Mouse (Mus musculus): ENCODE measurements around the gene Atoh7. TPM values are rescaled to one million over a fixed set of nuclear protein-coding genes. Genes with fewer than 3 reads are reported as not detected.
A peak's percentile ranks its signal among the peaks of the same experiment; 100 is the strongest.
"Not testable (repeated sequence)": the region's sequence is repeated elsewhere in the genome, so short reads cannot be mapped to it uniquely, and the experiment has no call there.

Gene Atoh7
- polyA plus RNA-seq (2015; fragmentation: Nextera tagmentation; extraction: Ambion mirVana), result not detected in 2 replicates

DNA sequence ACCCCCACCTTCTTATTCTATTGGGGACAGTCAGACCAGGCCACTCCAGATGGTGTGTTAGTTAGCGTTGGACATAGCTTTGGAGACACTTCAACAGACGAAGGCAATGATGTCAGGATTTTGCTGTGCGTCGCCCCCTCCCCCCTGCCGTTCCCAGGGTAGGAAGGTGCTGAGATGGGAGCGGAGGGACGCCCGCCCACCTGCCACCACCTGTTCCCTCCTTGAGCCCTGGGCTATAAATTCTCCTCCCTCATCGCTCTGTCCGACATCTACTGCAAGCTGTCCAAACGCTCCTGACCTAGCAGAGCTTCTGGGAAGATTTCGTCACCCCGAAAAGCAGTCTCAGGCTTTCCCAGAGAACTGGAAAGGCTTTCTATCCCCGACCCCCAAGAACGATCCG is at the start of gene Atoh7:
TSS of gene Atoh7 (plus strand) at position 131 of the 400 bp plus-strand sequence.
- peaks cover 6% of the 10 kb centered on the region; the same call in 1 of the 2 replicates for H3K4me1 ChIP-seq (ENCODE audit: insufficient read depth, low read length)
- 4% methylated on average over 14 of the region's 16 CpGs for WGBS
- H3K4me3 ChIP-seq (ENCODE audit: low read length), result peak within 1 kb of the TSS; percentile 63
- H3K4me2 ChIP-seq (replicated peaks; ENCODE audit: low read depth, low read length), result peak within 1 kb of the TSS; percentile 88
- peak within 1 kb of the TSS; percentile 70 for H3K9ac ChIP-seq (replicated peaks; ENCODE audit: low read length)
- no peaks in the 10 kb centered on the region for H3K36me3 ChIP-seq (ENCODE audit: insufficient read depth, low read length)
- ATAC-seq (ENCODE audit: low FRiP score, low TSS enrichment), result peak; percentile 43; the same call in 1 of the 2 replicates
- H3K27ac ChIP-seq (ENCODE audit: low read length), result no peak within 1 kb of the TSS
- peaks cover 41% of the 10 kb centered on the region for H3K27me3 ChIP-seq (ENCODE audit: insufficient read depth, low read length)
- H3K9me3 ChIP-seq (ENCODE audit: low read length), result no peaks in the 10 kb centered on the region; the same call in 1 of the 2 replicates

DNA sequence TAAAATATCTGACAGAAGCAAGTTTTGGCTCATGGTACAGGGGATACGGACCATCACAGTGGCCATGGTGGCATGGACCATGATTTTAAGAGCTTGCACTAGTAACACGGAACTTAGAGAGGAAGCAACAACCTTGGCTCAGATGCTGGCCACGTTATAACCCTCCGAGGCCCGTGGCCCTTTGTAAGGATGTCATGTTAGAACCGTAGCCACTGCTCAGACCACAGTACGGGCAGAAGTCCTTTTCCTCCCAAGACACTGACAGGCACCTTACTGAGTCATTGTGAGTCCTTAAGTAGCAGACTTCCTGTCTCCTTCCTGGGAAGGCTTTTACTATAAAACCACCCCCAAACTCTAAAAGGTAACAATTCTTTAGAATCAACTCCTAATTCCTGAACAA is 48.2 kb upstream of the Atoh7 start:
- H3K4me1 ChIP-seq (ENCODE audit: insufficient read depth, low read length), result no peaks in the 10 kb centered on the region
- 73% methylated on average over 7 of the region's 7 CpGs for WGBS
- no peak overlapping the region for H3K9ac ChIP-seq (replicated peaks; ENCODE audit: low read length)
- no peak overlapping the region for H3K4me2 ChIP-seq (replicated peaks; ENCODE audit: low read depth, low read length)
- no peak overlapping the region for H3K4me3 ChIP-seq (ENCODE audit: low read length)
- ATAC-seq (ENCODE audit: low FRiP score, low TSS enrichment), result no peak
- H3K9me3 ChIP-seq (ENCODE audit: low read length), result no peaks in the 10 kb centered on the region
- H3K36me3 ChIP-seq (ENCODE audit: insufficient read depth, low read length), result no peaks in the 10 kb centered on the region
- no peak overlapping the region for H3K27ac ChIP-seq (ENCODE audit: low read length)
- no peaks in the 10 kb centered on the region for H3K27me3 ChIP-seq (ENCODE audit: insufficient read depth, low read length)

DNA sequence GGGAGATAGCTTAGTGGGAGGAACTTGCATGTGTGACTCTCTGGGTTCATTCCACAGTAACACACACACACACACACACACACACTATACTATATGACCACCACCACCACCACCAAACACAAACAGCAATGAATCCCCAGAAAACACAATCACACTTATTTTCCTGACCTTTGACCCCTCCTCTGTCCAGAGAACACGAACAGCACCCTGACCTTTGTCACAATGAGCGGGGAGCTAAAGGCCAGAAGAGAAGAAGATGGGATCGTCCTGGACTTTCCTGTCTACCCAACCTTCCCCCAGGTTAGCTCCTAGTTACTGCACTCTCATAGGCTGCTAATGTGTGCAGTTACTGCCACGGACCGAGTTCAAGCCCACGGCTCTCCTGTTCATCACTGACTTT is 47.4 kb upstream of the Atoh7 start:
- Histone ChIP-seq H3K4me1 (ENCODE audit: insufficient read depth, low read length) (no peaks in the 10 kb centered on the region), H3K27me3 (ENCODE audit: insufficient read depth, low read length) (no peaks in the 10 kb centered on the region), H3K9me3 (ENCODE audit: low read length) (no peaks in the 10 kb centered on the region), H3K36me3 (ENCODE audit: insufficient read depth, low read length) (no peaks in the 10 kb centered on the region), H3K4me3 (ENCODE audit: low read length) (no peak overlapping the region), H3K27ac (ENCODE audit: low read length) (no peak overlapping the region), H3K9ac (replicated peaks; ENCODE audit: low read length) (no peak overlapping the region), H3K4me2 (replicated peaks; ENCODE audit: low read depth, low read length) (no peak overlapping the region)
- WGBS, result 82% methylated on average over 6 of the region's 6 CpGs
- no peak for ATAC-seq (ENCODE audit: low FRiP score, low TSS enrichment)

DNA sequence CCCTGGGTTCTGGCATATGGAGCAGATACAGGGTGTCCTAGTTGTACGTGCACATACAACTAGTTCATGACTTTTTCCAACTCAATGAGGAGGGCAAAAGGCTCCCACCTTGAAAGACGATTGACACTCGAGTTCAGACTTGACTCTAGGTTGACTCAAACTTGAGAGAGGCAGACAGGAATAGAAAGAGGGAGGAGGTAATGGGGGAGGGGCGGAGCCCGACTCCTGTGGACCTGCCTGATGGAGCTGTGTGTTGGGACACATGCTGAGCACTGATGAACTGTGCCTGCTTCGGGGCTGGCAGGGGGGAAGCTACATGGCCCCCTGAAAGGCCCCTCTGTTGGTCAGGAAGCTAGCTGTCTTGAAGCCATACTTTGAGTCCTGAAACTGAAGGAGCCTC is 46.4 kb upstream of the Atoh7 start:
- no peak overlapping the region for H3K27ac ChIP-seq (ENCODE audit: low read length)
- no peaks in the 10 kb centered on the region for H3K4me1 ChIP-seq (ENCODE audit: insufficient read depth, low read length)
- no peaks in the 10 kb centered on the region for H3K9me3 ChIP-seq (ENCODE audit: low read length)
- H3K36me3 ChIP-seq (ENCODE audit: insufficient read depth, low read length), result no peaks in the 10 kb centered on the region
- no peaks in the 10 kb centered on the region for H3K27me3 ChIP-seq (ENCODE audit: insufficient read depth, low read length)
- H3K4me3 ChIP-seq (ENCODE audit: low read length), result no peak overlapping the region
- no peak overlapping the region for H3K9ac ChIP-seq (replicated peaks; ENCODE audit: low read length)
- ATAC-seq (ENCODE audit: low FRiP score, low TSS enrichment), result no peak
- WGBS, result 62% methylated on average over 6 of the region's 6 CpGs
- H3K4me2 ChIP-seq (replicated peaks; ENCODE audit: low read depth, low read length), result no peak overlapping the region

DNA sequence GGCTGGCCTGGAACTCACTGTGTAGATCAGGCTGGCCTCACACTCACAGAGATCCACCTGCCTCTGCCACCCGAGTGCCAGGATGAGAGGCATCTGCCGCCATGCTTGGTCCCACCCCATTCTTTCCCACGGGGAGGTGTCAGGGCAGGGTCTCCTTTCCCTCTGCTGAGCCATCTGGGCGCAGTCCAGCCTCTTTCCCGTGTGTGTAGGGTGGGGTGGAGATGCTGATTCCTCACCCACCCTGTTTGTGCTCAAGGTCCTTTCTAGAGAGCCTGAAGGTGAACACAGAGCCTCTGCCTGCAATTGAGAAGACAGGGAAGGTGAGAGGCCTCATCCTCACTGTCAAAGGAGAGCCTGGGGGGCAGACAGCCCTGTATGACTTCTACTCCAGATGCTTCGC is 45.4 kb upstream of the Atoh7 start:
- 83% methylated on average over 6 of the region's 6 CpGs for WGBS
- not testable (repeated sequence) for H3K27ac ChIP-seq (ENCODE audit: low read length); ATAC-seq (ENCODE audit: low FRiP score, low TSS enrichment); H3K4me3 ChIP-seq (ENCODE audit: low read length); H3K4me2 ChIP-seq (replicated peaks; ENCODE audit: low read depth, low read length); H3K9me3 ChIP-seq (ENCODE audit: low read length); H3K9ac ChIP-seq (replicated peaks; ENCODE audit: low read length); H3K27me3 ChIP-seq (ENCODE audit: insufficient read depth, low read length); H3K36me3 ChIP-seq (ENCODE audit: insufficient read depth, low read length); H3K4me1 ChIP-seq (ENCODE audit: insufficient read depth, low read length)

DNA sequence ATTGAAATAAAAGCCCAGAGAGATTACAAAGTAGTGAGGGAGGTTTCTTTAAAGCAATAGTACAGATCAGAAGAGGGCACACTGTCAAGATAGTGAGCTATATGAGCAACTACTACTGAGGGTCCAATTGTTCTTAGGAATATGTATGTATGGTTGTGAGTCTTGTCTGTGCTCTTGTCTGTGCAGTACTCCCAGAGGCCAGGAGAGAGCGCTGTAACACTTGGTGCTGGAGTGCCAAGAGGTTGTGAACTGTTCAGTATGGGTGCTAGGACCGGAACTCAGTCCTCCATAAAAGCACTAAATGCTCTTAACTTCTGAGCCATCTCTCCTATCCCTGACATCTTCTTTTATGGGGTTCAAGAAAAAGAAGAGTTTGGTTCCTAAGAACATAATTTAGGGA is 44.9 kb upstream of the Atoh7 start:
- no peaks in the 10 kb centered on the region for H3K27me3 ChIP-seq (ENCODE audit: insufficient read depth, low read length)
- no peaks in the 10 kb centered on the region for H3K36me3 ChIP-seq (ENCODE audit: insufficient read depth, low read length)
- H3K4me2 ChIP-seq (replicated peaks; ENCODE audit: low read depth, low read length), result no peak overlapping the region
- H3K9ac ChIP-seq (replicated peaks; ENCODE audit: low read length), result no peak overlapping the region
- H3K27ac ChIP-seq (ENCODE audit: low read length), result no peak overlapping the region
- no peak for ATAC-seq (ENCODE audit: low FRiP score, low TSS enrichment)
- H3K9me3 ChIP-seq (ENCODE audit: low read length), result no peaks in the 10 kb centered on the region
- 78% methylated on average over 2 of the region's 2 CpGs for WGBS
- no peak overlapping the region for H3K4me3 ChIP-seq (ENCODE audit: low read length)
- H3K4me1 ChIP-seq (ENCODE audit: insufficient read depth, low read length), result no peaks in the 10 kb centered on the region

DNA sequence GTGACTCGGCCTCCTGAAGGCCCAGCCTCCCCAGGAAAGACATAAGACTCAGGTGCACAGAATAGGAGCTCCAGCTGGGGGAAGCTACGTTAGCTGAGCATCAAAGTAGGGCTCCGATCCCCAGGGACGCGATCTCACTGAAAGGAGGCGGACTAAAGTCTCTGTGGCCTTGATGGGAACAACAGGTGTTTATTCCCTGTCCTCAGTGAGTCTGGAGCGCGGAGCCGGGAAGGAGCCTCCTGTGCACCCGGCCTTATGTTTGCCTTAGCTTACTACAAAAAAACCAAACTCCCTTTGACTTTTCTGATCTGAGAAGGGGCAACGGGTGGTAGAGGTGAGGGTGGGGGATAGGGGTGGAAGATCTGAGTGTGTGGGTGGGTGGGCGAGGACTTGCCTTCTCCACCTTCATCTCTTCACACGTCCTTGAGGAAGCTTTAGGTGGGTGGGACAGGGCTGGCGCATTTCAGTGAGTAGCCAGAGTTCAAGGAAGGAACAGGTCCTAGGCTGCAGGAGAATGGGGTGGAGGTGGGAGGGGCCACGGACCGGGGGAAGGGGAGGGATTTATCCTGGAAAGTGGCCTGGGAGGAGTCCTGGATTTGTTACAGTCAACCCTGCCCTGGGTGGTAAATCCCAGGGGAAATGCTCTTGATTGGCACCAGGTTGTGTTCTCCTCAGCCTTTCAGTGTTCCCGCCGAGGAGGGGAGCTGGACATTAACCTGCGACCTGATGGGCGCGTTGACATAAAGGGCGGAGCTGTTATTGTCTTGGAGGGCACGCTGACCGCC is 42.3 kb upstream of the Atoh7 start:
- H3K4me1 ChIP-seq (ENCODE audit: insufficient read depth, low read length), result 0 out of 2 replicates have a peak, but pooled peaks cover 8% of the 10 kb centered on the region
- no peak overlapping the region for H3K4me3 ChIP-seq (ENCODE audit: low read length)
- ATAC-seq (ENCODE audit: low FRiP score, low TSS enrichment), result peak; percentile 60; the same call in 1 of the 2 replicates
- 35% methylated on average over 24 of the region's 24 CpGs for WGBS
- H3K27me3 ChIP-seq (ENCODE audit: insufficient read depth, low read length), result no peaks in the 10 kb centered on the region
- no peaks in the 10 kb centered on the region for H3K9me3 ChIP-seq (ENCODE audit: low read length)
- H3K27ac ChIP-seq (ENCODE audit: low read length), result no peak overlapping the region
- H3K9ac ChIP-seq (replicated peaks; ENCODE audit: low read length), result no peak overlapping the region
- peak overlapping the region; percentile 31 for H3K4me2 ChIP-seq (replicated peaks; ENCODE audit: low read depth, low read length)
- no peaks in the 10 kb centered on the region for H3K36me3 ChIP-seq (ENCODE audit: insufficient read depth, low read length)

DNA sequence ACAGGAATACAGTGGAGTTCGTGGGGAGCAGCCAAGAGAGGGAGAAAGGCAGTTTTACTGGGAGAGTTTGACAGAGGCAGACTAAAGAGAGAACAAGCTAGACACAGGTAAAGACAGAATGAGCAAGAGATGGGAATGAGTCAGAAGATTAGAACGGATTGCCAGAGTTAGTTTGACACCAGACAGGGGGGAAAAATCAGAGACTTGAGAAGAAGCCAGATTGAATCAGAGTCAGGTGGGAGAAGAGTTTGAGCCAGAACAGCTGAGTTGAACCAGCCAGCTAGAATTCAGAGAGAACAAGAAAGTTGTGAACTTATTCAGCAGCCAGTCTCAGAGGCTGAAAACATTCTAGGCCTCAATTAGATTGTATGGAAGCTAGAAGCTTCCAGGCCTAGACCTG is 39.6 kb upstream of the Atoh7 start, which contains the start of gene Pbld1:
TSS of gene Pbld1 (plus strand) at position 301 of the 400 bp plus-strand sequence.
- Histone ChIP-seq H3K27ac (ENCODE audit: low read length) (peak within 1 kb of the TSS; percentile 67; the same call in 1 of the 2 replicates), H3K36me3 (ENCODE audit: insufficient read depth, low read length) (no peaks in the 10 kb centered on the region), H3K4me1 (ENCODE audit: insufficient read depth, low read length) (0 out of 2 replicates have a peak, but pooled peaks cover 8% of the 10 kb centered on the region), H3K9ac (replicated peaks; ENCODE audit: low read length) (no peak within 1 kb of the TSS), H3K4me3 (ENCODE audit: low read length) (no peak within 1 kb of the TSS), H3K27me3 (ENCODE audit: insufficient read depth, low read length) (no peaks in the 10 kb centered on the region), H3K4me2 (replicated peaks; ENCODE audit: low read depth, low read length) (no peak within 1 kb of the TSS), H3K9me3 (ENCODE audit: low read length) (no peaks in the 10 kb centered on the region)
- WGBS, result 91% methylated on average over 2 of the region's 2 CpGs
- ATAC-seq (ENCODE audit: low FRiP score, low TSS enrichment), result no peak

DNA sequence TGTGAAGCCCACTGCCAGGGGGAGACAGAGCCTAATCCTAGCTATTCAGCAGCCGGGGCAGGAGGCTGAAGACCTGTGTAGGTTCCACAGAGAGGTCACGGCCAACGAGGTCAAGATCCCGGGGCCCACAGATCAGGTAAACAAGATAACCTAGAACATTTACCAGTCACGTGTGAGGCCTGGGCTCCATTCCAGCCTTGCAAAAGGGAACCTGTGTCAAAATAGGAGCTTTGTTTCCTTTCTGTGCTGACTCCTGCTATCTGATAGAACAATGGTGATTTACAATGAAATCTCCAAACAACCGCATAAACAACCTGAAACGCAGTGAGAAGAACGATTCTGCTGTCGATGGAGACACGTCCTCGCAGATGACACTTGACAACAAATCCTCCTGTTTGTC is 39.0 kb upstream of the Atoh7 start:
- H3K4me3 ChIP-seq (ENCODE audit: low read length), result no peak overlapping the region
- 0 out of 2 replicates have a peak, but pooled peaks cover 8% of the 10 kb centered on the region for H3K4me1 ChIP-seq (ENCODE audit: insufficient read depth, low read length)
- no peak overlapping the region for H3K4me2 ChIP-seq (replicated peaks; ENCODE audit: low read depth, low read length)
- H3K36me3 ChIP-seq (ENCODE audit: insufficient read depth, low read length), result no peaks in the 10 kb centered on the region
- no peak for ATAC-seq (ENCODE audit: low FRiP score, low TSS enrichment)
- H3K27me3 ChIP-seq (ENCODE audit: insufficient read depth, low read length), result no peaks in the 10 kb centered on the region
- H3K9ac ChIP-seq (replicated peaks; ENCODE audit: low read length), result no peak overlapping the region
- 31% methylated on average over 11 of the region's 11 CpGs for WGBS
- no peaks in the 10 kb centered on the region for H3K9me3 ChIP-seq (ENCODE audit: low read length)
- peak overlapping the region; percentile 67; the same call in 1 of the 2 replicates for H3K27ac ChIP-seq (ENCODE audit: low read length)

DNA sequence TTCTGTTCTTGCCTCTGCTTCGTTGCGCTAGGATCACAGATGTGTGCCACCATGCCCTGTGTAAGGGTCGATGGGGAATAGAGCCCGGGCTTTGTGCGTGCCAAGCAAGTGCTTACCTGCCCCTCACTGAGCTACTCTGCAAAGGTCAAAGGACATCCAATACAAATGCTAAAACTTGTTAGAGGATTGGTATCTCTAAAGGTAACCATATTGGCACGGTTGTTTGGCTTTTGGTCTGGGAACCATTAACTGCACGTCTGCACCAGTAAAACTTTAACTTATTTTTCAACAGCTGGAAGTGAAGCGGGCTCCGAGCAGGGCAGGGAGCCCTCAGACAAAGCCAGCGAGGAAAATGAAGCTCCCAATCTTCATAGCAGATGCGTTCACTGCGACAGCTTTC is 38.2 kb upstream of the Atoh7 start:
- no peak overlapping the region for H3K9ac ChIP-seq (replicated peaks; ENCODE audit: low read length)
- H3K36me3 ChIP-seq (ENCODE audit: insufficient read depth, low read length), result no peaks in the 10 kb centered on the region
- H3K4me1 ChIP-seq (ENCODE audit: insufficient read depth, low read length), result 0 out of 2 replicates have a peak, but pooled peaks cover 8% of the 10 kb centered on the region
- H3K4me3 ChIP-seq (ENCODE audit: low read length), result no peak overlapping the region
- peak overlapping the region; percentile 20; the same call in 1 of the 2 replicates for H3K4me2 ChIP-seq (replicated peaks; ENCODE audit: low read depth, low read length)
- peak; percentile 9; the same call in 1 of the 2 replicates for ATAC-seq (ENCODE audit: low FRiP score, low TSS enrichment)
- WGBS, result 69% methylated on average over 12 of the region's 12 CpGs
- H3K27me3 ChIP-seq (ENCODE audit: insufficient read depth, low read length), result no peaks in the 10 kb centered on the region
- no peaks in the 10 kb centered on the region for H3K9me3 ChIP-seq (ENCODE audit: low read length)
- H3K27ac ChIP-seq (ENCODE audit: low read length), result peak overlapping the region; percentile 24

All from kidney, embryonic 16.5 days (tissue).